Comparison of ENCODE assay signal across 11 mouse cellular contexts in genomic region chr8:94978131-94978530, GRCm38 (mm10). TPM values are rescaled to one million over a fixed set of nuclear protein-coding genes. Genes with fewer than 3 reads are reported as not detected.
DNase-seq lines count a peak whose midpoint lies in the region; ATAC-seq lines count a peak whose summit lies in the region.
"Had no signal": no experiment of that assay in that cellular context is flagged by ENCODE, and none has a peak within 500 bp of the region (broad histone marks: within the 10 kb centered on the region; RNA-seq: fewer than 3 reads in every experiment).

No protein-coding gene starts in this region.

- ATAC-seq in kidney, embryonic 16.5 days (ENCODE audit: low FRiP score, low TSS enrichment) = no peak
- no peak for ATAC-seq in embryonic facial prominence, embryonic 12.5 days (ENCODE audit: insufficient number of reproducible peaks, insufficient read depth, low FRiP score, low TSS enrichment)
- no peak for ATAC-seq in intestine, embryonic 15.5 days
- peak; percentile 83 for ATAC-seq in neural tube, embryonic 12.5 days (ENCODE audit: low FRiP score, low read depth)

- intact Hi-C loops in heart, postnatal 10 days (cut with DNase I) = no loop called here

- peak overlapping the region; percentile 96 for H3K27ac ChIP-seq in kidney, embryonic 16.5 days (ENCODE audit: low read length)
- H3K27ac ChIP-seq in embryonic facial prominence, embryonic 12.5 days = 0 out of 2 replicates have a peak overlapping the region, but pooled peaks have one; percentile 58
- no peak overlapping the region for H3K27ac ChIP-seq in intestine, embryonic 15.5 days
- no peak overlapping the region for H3K27ac ChIP-seq in neural tube, embryonic 12.5 days

- no peaks in the 10 kb centered on the region for H3K27me3 ChIP-seq in kidney, embryonic 16.5 days (ENCODE audit: insufficient read depth, low read length)
- peaks cover 16% of the 10 kb centered on the region; the same call in 1 of the 2 replicates for H3K27me3 ChIP-seq in embryonic facial prominence, embryonic 12.5 days
- no peaks in the 10 kb centered on the region for H3K27me3 ChIP-seq in intestine, embryonic 15.5 days (replicated peaks)
- H3K27me3 ChIP-seq in neural tube, embryonic 12.5 days (replicated peaks) = peaks cover 5% of the 10 kb centered on the region; the same call in 1 of the 2 replicates

- 60% methylated on average over 9 of the region's 9 CpGs for WGBS in kidney, embryonic 16.5 days
- WGBS in embryonic facial prominence, embryonic 12.5 days = 57% methylated on average over 9 of the region's 9 CpGs
- WGBS in intestine, embryonic 15.5 days = 42% methylated on average over 9 of the region's 9 CpGs
- WGBS in neural tube, embryonic 12.5 days = 25% methylated on average over 9 of the region's 9 CpGs

- H3K36me3 ChIP-seq in kidney, embryonic 16.5 days (ENCODE audit: insufficient read depth, low read length) = no peaks in the 10 kb centered on the region
- H3K36me3 ChIP-seq in embryonic facial prominence, embryonic 12.5 days = no peaks in the 10 kb centered on the region
- no peaks in the 10 kb centered on the region for H3K36me3 ChIP-seq in intestine, embryonic 15.5 days
- no peaks in the 10 kb centered on the region for H3K36me3 ChIP-seq in neural tube, embryonic 12.5 days

- H3K4me1 ChIP-seq in kidney, embryonic 16.5 days (ENCODE audit: insufficient read depth, low read length) = peaks cover 54% of the 10 kb centered on the region
- peaks cover 15% of the 10 kb centered on the region; the same call in 1 of the 2 replicates for H3K4me1 ChIP-seq in embryonic facial prominence, embryonic 12.5 days
- peaks cover 24% of the 10 kb centered on the region for H3K4me1 ChIP-seq in intestine, embryonic 15.5 days (replicated peaks)
- H3K4me1 ChIP-seq in neural tube, embryonic 12.5 days = peaks cover 42% of the 10 kb centered on the region

- peak overlapping the region; percentile 49 for H3K4me3 ChIP-seq in kidney, embryonic 16.5 days (ENCODE audit: low read length)
- peak overlapping the region; percentile 20; the same call in 1 of the 2 replicates for H3K4me3 ChIP-seq in embryonic facial prominence, embryonic 12.5 days
- peak overlapping the region; percentile 37 for H3K4me3 ChIP-seq in intestine, embryonic 15.5 days (replicated peaks)
- no peak overlapping the region for H3K4me3 ChIP-seq in neural tube, embryonic 12.5 days

- peak overlapping the region; percentile 69 for H3K9ac ChIP-seq in kidney, embryonic 16.5 days (replicated peaks; ENCODE audit: low read length)
- H3K9ac ChIP-seq in embryonic facial prominence, embryonic 12.5 days = no peak overlapping the region
- H3K9ac ChIP-seq in intestine, embryonic 15.5 days = peak overlapping the region; percentile 15; the same call in 1 of the 2 replicates
- no peak overlapping the region for H3K9ac ChIP-seq in neural tube, embryonic 12.5 days

- H3K4me2 ChIP-seq in kidney, embryonic 16.5 days (replicated peaks; ENCODE audit: low read depth, low read length) = peak overlapping the region; percentile 55
- peak overlapping the region; percentile 40; the same call in 1 of the 2 replicates for H3K4me2 ChIP-seq in embryonic facial prominence, embryonic 12.5 days (replicated peaks)
- peak overlapping the region; percentile 59 for H3K4me2 ChIP-seq in intestine, embryonic 15.5 days (replicated peaks)
- H3K4me2 ChIP-seq in neural tube, embryonic 12.5 days (replicated peaks) = peak overlapping the region; percentile 44

- no peaks in the 10 kb centered on the region for H3K9me3 ChIP-seq in kidney, embryonic 16.5 days (ENCODE audit: low read length)
- no peaks in the 10 kb centered on the region for H3K9me3 ChIP-seq in embryonic facial prominence, embryonic 12.5 days
- H3K9me3 ChIP-seq in intestine, embryonic 15.5 days = no peaks in the 10 kb centered on the region
- no peaks in the 10 kb centered on the region for H3K9me3 ChIP-seq in neural tube, embryonic 12.5 days

- DNase-seq in kidney, postnatal 14 days = no peak
- DNase-seq in gastrocnemius, adult 8-10 months (ENCODE audit: low spot score in 2 of 2) = no peak
- no peak for DNase-seq in cerebellum, postnatal 14 days
- no peak for DNase-seq in heart, postnatal 10 days
- DNase-seq: adrenal gland, postnatal 25 days had no signal

RNA-seq across cellular contexts. Expression of gene Adgrg1, which starts 3.6 kb away (rescaled TPM):
- polyA plus RNA-seq in kidney, embryonic 16.5 days (2015; fragmentation: Nextera tagmentation; extraction: Ambion mirVana) = 66.2 and 67.8 TPM in 2 replicates
- 22.3 and 28.2 TPM in 2 replicates for polyA plus RNA-seq in embryonic facial prominence, embryonic 12.5 days (2016; fragmentation: Nextera tagmentation; extraction: Ambion mirVana)
- polyA plus RNA-seq in intestine, embryonic 15.5 days (2015; fragmentation: Nextera tagmentation; extraction: Ambion mirVana) = 22.4 and 23.8 TPM in 2 replicates
- polyA plus RNA-seq in neural tube, embryonic 12.5 days (2016; fragmentation: Nextera tagmentation; extraction: Ambion mirVana) = 177 and 208 TPM in 2 replicates
- total RNA-seq in gastrocnemius, adult 8-10 months (2022) = 10 to 100 TPM; 11.1 to 18.9 (median 12.8) TPM
- total RNA-seq in heart, postnatal 10 days (2021) = 10 to 100 TPM; 36.6 to 61.8 TPM

RNA-seq across cellular contexts. Expression of gene Adgrg3, which starts 39.4 kb away (rescaled TPM):
- 5.0 and 5.1 TPM in 2 replicates for polyA plus RNA-seq in kidney, embryonic 16.5 days (2015; fragmentation: Nextera tagmentation; extraction: Ambion mirVana)
- polyA plus RNA-seq in embryonic facial prominence, embryonic 12.5 days (2016; fragmentation: Nextera tagmentation; extraction: Ambion mirVana) = 2.9 and 3.9 TPM in 2 replicates
- 3.4 and 3.5 TPM in 2 replicates for polyA plus RNA-seq in intestine, embryonic 15.5 days (2015; fragmentation: Nextera tagmentation; extraction: Ambion mirVana)
- polyA plus RNA-seq in neural tube, embryonic 12.5 days (2016; fragmentation: Nextera tagmentation; extraction: Ambion mirVana) = 2.4 and 2.6 TPM in 2 replicates
- under 1 TPM in 3 of 4 experiments, not detected in 1; 0.13 to 0.27 (median 0.18) TPM for total RNA-seq in gastrocnemius, adult 8-10 months (2022)
- total RNA-seq in heart, postnatal 10 days (2021) = 1 to 10 TPM; 2.0 to 3.4 TPM
- total RNA-seq: CH12.LX had no signal

RNA-seq across cellular contexts. Expression of gene Adgrg5, which starts 54.6 kb away (rescaled TPM):
- 0.05 and 0.08 TPM in 2 replicates for polyA plus RNA-seq in kidney, embryonic 16.5 days (2015; fragmentation: Nextera tagmentation; extraction: Ambion mirVana)
- 0.05 TPM in 1 of 2 replicates, not detected in the other for polyA plus RNA-seq in embryonic facial prominence, embryonic 12.5 days (2016; fragmentation: Nextera tagmentation; extraction: Ambion mirVana)
- polyA plus RNA-seq in intestine, embryonic 15.5 days (2015; fragmentation: Nextera tagmentation; extraction: Ambion mirVana) = 1.3 and 2.1 TPM in 2 replicates
- polyA plus RNA-seq in neural tube, embryonic 12.5 days (2016; fragmentation: Nextera tagmentation; extraction: Ambion mirVana) = 0.06 and 0.16 TPM in 2 replicates
- total RNA-seq in gastrocnemius, adult 8-10 months (2022) = under 1 TPM in 1 of 4 experiments, not detected in 3; 0.09 TPM
- total RNA-seq in heart, postnatal 10 days (2021) = under 1 TPM; 0.31 to 0.42 TPM
- total RNA-seq: left cerebral cortex, postnatal 10 days had no signal

Comparison
In these comparisons a context has a peak if more than half of its experiments do, and no peak if none do; other contexts are left out.
1. H3K27ac ChIP-seq: peak in kidney, embryonic 16.5 days (single experiment) and embryonic facial prominence, embryonic 12.5 days (single experiment); none in intestine, embryonic 15.5 days (single experiment) and neural tube, embryonic 12.5 days (single experiment).
2. H3K9ac ChIP-seq: peak in kidney, embryonic 16.5 days (single experiment) and intestine, embryonic 15.5 days (single experiment); none in embryonic facial prominence, embryonic 12.5 days (single experiment) and neural tube, embryonic 12.5 days (single experiment).
3. Peak in every context shown above with its lines, with median percentiles within 50 percentile points of each other: H3K4me2 ChIP-seq.